Mouse (Mus musculus) right cerebral cortex, postnatal 14 days (tissue): Measurements from ENCODE around the gene Rps6kb1.
"Not testable (repeated sequence)": the region's sequence is repeated elsewhere in the genome, so short reads cannot be mapped to it uniquely, and the experiment has no call there.

Experiments
- DNase-seq: peaks from one replicate; pipeline ENCODE4 v3.0.0; 2022

Gene Rps6kb1

GRCm38 (mm10) chr11:86539716-86540475, 4.7 kb downstream of the Rps6kb1 start:
- DNase-seq: no peak

- DNase-seq: no peak
Measured at GRCm38 (mm10) chr11:86538786-86539185, 5.8 kb downstream of the Rps6kb1 start.

GRCm38 (mm10) chr11:86534201-86534910, 10.2 kb downstream of the Rps6kb1 start:
- DNase-seq: no peak

GRCm38 (mm10) chr11:86533302-86533701, 11.3 kb downstream of the Rps6kb1 start:
- not testable (repeated sequence) for DNase-seq

GRCm38 (mm10) chr11:86532834-86533233, 11.8 kb downstream of the Rps6kb1 start:
- no peak for DNase-seq

GRCm38 (mm10) chr11:86527528-86527927, 17.1 kb downstream of the Rps6kb1 start:
- DNase-seq: no peak

GRCm38 (mm10) chr11:86519751-86520150, 24.9 kb downstream of the Rps6kb1 start:
- DNase-seq: no peak

GRCm38 (mm10) chr11:86517229-86517628, 27.4 kb downstream of the Rps6kb1 start:
- no peak for DNase-seq

GRCm38 (mm10) chr11:86516620-86517019, 28.0 kb downstream of the Rps6kb1 start:
- DNase-seq: no peak

- DNase-seq: no peak
Measured at GRCm38 (mm10) chr11:86507991-86508390, 36.6 kb downstream of the Rps6kb1 start.

- DNase-seq: no peak
Measured at GRCm38 (mm10) chr11:86507334-86507733, 37.3 kb downstream of the Rps6kb1 start.

- no peak for DNase-seq
Measured at GRCm38 (mm10) chr11:86503121-86503520, 41.5 kb downstream of the Rps6kb1 start.

- no peak for DNase-seq
Measured at GRCm38 (mm10) chr11:86500795-86501194, 43.8 kb downstream of the Rps6kb1 start.

- no peak for DNase-seq
Measured at GRCm38 (mm10) chr11:86497908-86498307, 46.7 kb downstream of the Rps6kb1 start.

GRCm38 (mm10) chr11:86497356-86497755, 47.2 kb downstream of the Rps6kb1 start:
- DNase-seq: no peak

- DNase-seq: no peak
Measured at GRCm38 (mm10) chr11:86490782-86491181, 53.8 kb downstream of the Rps6kb1 start.

GRCm38 (mm10) chr11:86484910-86485510, 59.6 kb downstream of the Rps6kb1 start:
- DNase-seq: peak; percentile 54

- DNase-seq: peak; percentile 97
Measured at GRCm38 (mm10) chr11:86484101-86484868, 60.3 kb downstream of the Rps6kb1 start, which contains the start of gene Rnft1. Gene Rnft1 (plus strand): TSS chr11:86484657.

- DNase-seq: no peak
Measured at GRCm38 (mm10) chr11:86473576-86473975, 71.0 kb downstream of the Rps6kb1 start.

- DNase-seq: no peak
Measured at GRCm38 (mm10) chr11:86472771-86473171, 71.8 kb downstream of the Rps6kb1 start.

- no peak for DNase-seq
Measured at GRCm38 (mm10) chr11:86471785-86472184, 72.8 kb downstream of the Rps6kb1 start.

- DNase-seq: no peak
Measured at GRCm38 (mm10) chr11:86468971-86469370, 75.6 kb downstream of the Rps6kb1 start.

GRCm38 (mm10) chr11:86468345-86468744, 76.3 kb downstream of the Rps6kb1 start:
- no peak for DNase-seq
